Mouse (Mus musculus): Measurements from ENCODE around the gene Dtnb. TPM values are rescaled to one million over a fixed set of nuclear protein-coding genes. Genes with fewer than 3 reads are reported as not detected.

Dtnb gene
- polyA plus RNA-seq (2015; fragmentation: Illumina TruSeq; extraction: RNeasy Lipid Tissue Mini Kit (QIAGEN cat#74804); ENCODE audit: insufficient read depth, low replicate concordance) = 12.1 TPM

GRCm38 (mm10) chr12:3571787-3572580 is at the start of gene Dtnb:
Gene Dtnb (plus strand): TSS chr12:3572381.

GRCm38 (mm10) chr12:3805852-3806251 is 233.7 kb downstream of the Dtnb start, which contains the start of gene Dnmt3a:
Gene Dnmt3a (plus strand): TSS chr12:3806007.

Other genes starting within 250 kb of the Dtnb start
- gene Kif3c, start 207.2 kb upstream of the Dtnb start, polyA plus RNA-seq (2015; fragmentation: Illumina TruSeq; extraction: RNeasy Lipid Tissue Mini Kit (QIAGEN cat#74804); ENCODE audit: insufficient read depth, low replicate concordance) = 8.7 TPM
- 55.6 TPM for gene Asxl2, start 145.5 kb upstream of the Dtnb start, polyA plus RNA-seq (2015; fragmentation: Illumina TruSeq; extraction: RNeasy Lipid Tissue Mini Kit (QIAGEN cat#74804); ENCODE audit: insufficient read depth, low replicate concordance)
- 25.7 TPM for gene Dnmt3a, start 233.6 kb downstream of the Dtnb start, polyA plus RNA-seq (2015; fragmentation: Illumina TruSeq; extraction: RNeasy Lipid Tissue Mini Kit (QIAGEN cat#74804); ENCODE audit: insufficient read depth, low replicate concordance)